Mouse (Mus musculus) right cerebral cortex, postnatal 10 days (tissue): Measurements from ENCODE around the gene Cdh3.

ENCODE experiments used
- DNase-seq, 2 experiments: peaks; one replicate each; pipeline ENCODE4 v3.0.0; 2021; ENCODE audit warnings: low spot score in 2 of 2

Cdh3 gene

DNA sequence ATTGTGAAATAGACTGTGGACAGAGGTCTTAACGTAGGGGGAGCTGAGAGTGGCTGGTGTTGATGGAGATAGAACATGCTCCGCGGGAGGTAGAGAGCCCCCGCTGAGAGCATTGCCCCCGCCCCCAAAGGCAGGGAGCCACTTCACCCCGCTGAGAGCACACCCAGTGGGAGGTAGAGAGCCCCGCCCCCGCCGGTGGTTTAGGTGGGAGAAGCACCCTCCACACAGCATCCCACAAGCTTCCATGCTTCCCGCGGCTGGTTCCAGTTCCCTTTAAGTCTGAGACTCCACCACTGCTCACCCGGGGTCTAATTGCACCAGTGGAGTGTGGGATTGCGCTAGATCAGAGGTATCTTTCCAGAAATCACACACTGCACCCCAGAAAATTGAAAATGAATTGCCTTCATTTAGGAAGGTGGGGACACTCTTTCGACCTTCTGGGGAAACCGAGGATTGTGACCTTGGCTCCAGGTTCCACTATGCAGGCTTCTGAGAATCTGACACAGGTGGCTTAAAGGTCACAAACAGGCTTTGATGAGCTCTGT lies 96.0 kb downstream of the Cdh3 start:
- no peak for DNase-seq
